Mouse (Mus musculus) ES-Bruce4 (cell line): ENCODE data around the gene Ankrd33.

ENCODE experiments used
- CTCF ChIP-seq: IDR thresholded peaks from one replicate; pipeline ENCODE4 v1.8.1; 2011; ENCODE audit warnings: low read depth, low read length
- POLR2A ChIP-seq: IDR thresholded peaks from one replicate; pipeline ENCODE4 v1.8.1; 2011; ENCODE audit warnings: low read length; ENCODE audit not compliant: insufficient read depth

GRCm38 (mm10) chr15:101126876-101127544 is 11.5 kb downstream of the Ankrd33 start:
- TF ChIP-seq POLR2A (no peak), CTCF (no peak)
